Mouse (Mus musculus) limb, embryonic 11.5 days (tissue): ENCODE measurements around the gene Gm44502. TPM values are rescaled to one million over a fixed set of nuclear protein-coding genes. Genes with fewer than 3 reads are reported as not detected.
A peak's percentile ranks its signal among the peaks of the same experiment; 100 is the strongest.

Source experiments
- ATAC-seq: fragments of 200-750 bp; cut with Nextera tagmentation; 2 replicates; pipeline ENCODE4 v1.8.0; 2017; ENCODE audit warnings: low read depth; ENCODE audit not compliant: insufficient number of reproducible peaks, low FRiP score, low TSS enrichment
- DNase-seq: peaks from one replicate; pipeline ENCODE4 v3.0.0-alpha.2; 2015; ENCODE audit warnings: low spot score
- H3K27ac ChIP-seq: fragments of 300-500 bp; sonication (generic); replicated peaks from 2 replicates; pipeline ENCODE4 v1.5.1; 2014; ENCODE audit warnings: low read depth, mild to moderate bottlenecking, low read length
- H3K27me3 ChIP-seq: fragments of 300-500 bp; sonication (generic); 2 replicates; pipeline ENCODE4 v1.6.1; 2014; ENCODE audit warnings: mild to moderate bottlenecking, low read length, mixed read lengths; ENCODE audit not compliant: control insufficient read depth, insufficient read depth
- H3K36me3 ChIP-seq: fragments of 300-500 bp; sonication (generic); 2 replicates; pipeline ENCODE4 v1.6.1; 2014; ENCODE audit warnings: mild to moderate bottlenecking, low read length, moderate library complexity, mixed read lengths; ENCODE audit not compliant: control insufficient read depth, insufficient read depth
- H3K4me1 ChIP-seq: fragments of 300-500 bp; sonication (generic); 2 replicates; pipeline ENCODE4 v1.6.1; 2014; ENCODE audit warnings: low read length, mixed read lengths; ENCODE audit not compliant: control insufficient read depth, insufficient read depth
- H3K4me2 ChIP-seq: fragments of 300-500 bp; sonication (generic); 2 replicates; pipeline ENCODE4 v1.6.1; 2014; ENCODE audit warnings: low read depth, mild to moderate bottlenecking, moderate library complexity; ENCODE audit not compliant: severe bottlenecking
- H3K4me3 ChIP-seq: fragments of 300-500 bp; sonication (generic); 2 replicates; pipeline ENCODE4 v1.5.1; 2014; ENCODE audit warnings: low read depth, low read length
- H3K9ac ChIP-seq: fragments of 300-500 bp; sonication (generic); 2 replicates; pipeline ENCODE4 v1.6.1; 2014; ENCODE audit warnings: mild to moderate bottlenecking, low read length
- H3K9me3 ChIP-seq: fragments of 300-500 bp; sonication (generic); 2 replicates; pipeline ENCODE4 v1.6.1; 2016; ENCODE audit warnings: low read length; ENCODE audit not compliant: control insufficient read depth
- WGBS: fragments of 180-500 bp; shearing (Covaris S2); extraction: QIAGEN DNeasy Blood & Tissue Kit; methylation state at CpG from one replicate; pipeline ENCODE4 v1.1.7; 2014; 5-methylcytosine and 5-hydroxymethylcytosine counted together
- polyA plus RNA-seq: library from polyadenylated mRNA; unstranded; fragments of >200 nt; fragmentation: Nextera tagmentation; extraction: Ambion mirVana; gene quantifications from 2 replicates; pipeline ENCODE4 v1.2.1, GENCODE M21; 2014

Gm44502 gene
- polyA plus RNA-seq, 1 experiment from 2014 or later, result not detected

GRCm38 (mm10) chr15:89461321-89461720 lies 31.8 kb upstream of the Gm44502 start:
- no peaks in the 10 kb centered on the region for H3K36me3 ChIP-seq
- H3K27me3 ChIP-seq, result no peaks in the 10 kb centered on the region

GRCm38 (mm10) chr15:89460298-89460697 lies 30.8 kb upstream of the Gm44502 start:
- Histone ChIP-seq H3K27ac (no peak overlapping the region), H3K9ac (no peak overlapping the region), H3K4me1 (no peaks in the 10 kb centered on the region), H3K9me3 (no peaks in the 10 kb centered on the region), H3K27me3 (0 out of 2 replicates have a peak, but pooled peaks cover under 1% of the 10 kb centered on the region), H3K4me3 (no peak overlapping the region), H3K4me2 (no peak overlapping the region), H3K36me3 (no peaks in the 10 kb centered on the region)
- ATAC-seq, result no peak
- WGBS, result 68% methylated on average over 10 of the region's 10 CpGs
- DNase-seq, result no peak

More at GRCm38 (mm10) chr15:89461321-89461720, 31.8 kb upstream of the Gm44502 start:
- Histone ChIP-seq H3K4me3 (no peak overlapping the region), H3K4me1 (no peaks in the 10 kb centered on the region), H3K27ac (no peak overlapping the region), H3K9me3 (no peaks in the 10 kb centered on the region), H3K4me2 (no peak overlapping the region), H3K9ac (no peak overlapping the region)
- 85% methylated on average over 15 of the region's 15 CpGs for WGBS
- no peak for DNase-seq
- ATAC-seq, result no peak

- DNase-seq, result no peak
- no peak for ATAC-seq
- 85% methylated on average over 7 of the region's 7 CpGs for WGBS
- Histone ChIP-seq H3K4me1 (no peaks in the 10 kb centered on the region), H3K36me3 (no peaks in the 10 kb centered on the region), H3K4me3 (no peak overlapping the region), H3K4me2 (no peak overlapping the region), H3K9ac (no peak overlapping the region), H3K9me3 (no peaks in the 10 kb centered on the region), H3K27me3 (0 out of 2 replicates have a peak, but pooled peaks cover 2% of the 10 kb centered on the region), H3K27ac (no peak overlapping the region)
Observed at GRCm38 (mm10) chr15:89459821-89460220, 30.3 kb upstream of the Gm44502 start.

- DNase-seq (no peak), ATAC-seq (no peak)
- Histone ChIP-seq H3K4me1 (no peaks in the 10 kb centered on the region), H3K4me3 (no peak overlapping the region), H3K27me3 (peaks cover 3% of the 10 kb centered on the region), H3K9me3 (no peaks in the 10 kb centered on the region), H3K4me2 (no peak overlapping the region), H3K27ac (no peak overlapping the region), H3K9ac (no peak overlapping the region), H3K36me3 (no peaks in the 10 kb centered on the region)
- WGBS, result 92% methylated on average over 15 of the region's 15 CpGs
Observed at GRCm38 (mm10) chr15:89458942-89459341, 29.4 kb upstream of the Gm44502 start.

- Histone ChIP-seq H3K9ac (no peak overlapping the region), H3K36me3 (no peaks in the 10 kb centered on the region), H3K4me3 (no peak overlapping the region), H3K27ac (no peak overlapping the region), H3K27me3 (peaks cover 8% of the 10 kb centered on the region), H3K4me1 (0 out of 2 replicates have a peak, but pooled peaks cover 4% of the 10 kb centered on the region), H3K9me3 (no peaks in the 10 kb centered on the region), H3K4me2 (no peak overlapping the region)
- 78% methylated on average over 6 of the region's 6 CpGs for WGBS
- ATAC-seq, result no peak
- DNase-seq, result no peak
Observed at GRCm38 (mm10) chr15:89455642-89456041, 26.1 kb upstream of the Gm44502 start.

- Histone ChIP-seq H3K4me3 (no peak overlapping the region), H3K4me1 (0 out of 2 replicates have a peak, but pooled peaks cover 4% of the 10 kb centered on the region), H3K27me3 (peaks cover 8% of the 10 kb centered on the region), H3K9ac (no peak overlapping the region), H3K36me3 (no peaks in the 10 kb centered on the region), H3K9me3 (no peaks in the 10 kb centered on the region), H3K4me2 (no peak overlapping the region), H3K27ac (no peak overlapping the region)
- ATAC-seq (no peak), DNase-seq (no peak)
- 33% methylated on average over 4 of the region's 6 CpGs for WGBS
Observed at GRCm38 (mm10) chr15:89454857-89455256, 25.4 kb upstream of the Gm44502 start.

GRCm38 (mm10) chr15:89453865-89454478 lies 24.5 kb upstream of the Gm44502 start, which contains the start of gene Mapk8ip2:
Gene Mapk8ip2, plus strand, starts transcription at chr15:89453913.
- Histone ChIP-seq H3K27me3 (peaks cover 8% of the 10 kb centered on the region), H3K36me3 (no peaks in the 10 kb centered on the region), H3K4me1 (0 out of 2 replicates have a peak, but pooled peaks cover 4% of the 10 kb centered on the region), H3K4me3 (peak within 1 kb of the TSS; percentile 49), H3K9me3 (no peaks in the 10 kb centered on the region), H3K9ac (no peak within 1 kb of the TSS), H3K27ac (no peak within 1 kb of the TSS), H3K4me2 (peak within 1 kb of the TSS; percentile 88)
- under 1% methylated on average over 51 of the region's 53 CpGs for WGBS
- ATAC-seq (peak; percentile 40; the same call in 1 of the 2 replicates), DNase-seq (peak; percentile 39)

GRCm38 (mm10) chr15:89452906-89453864 lies 23.7 kb upstream of the Gm44502 start:
- Histone ChIP-seq H3K36me3 (no peaks in the 10 kb centered on the region), H3K4me3 (peak overlapping the region; percentile 49), H3K9me3 (no peaks in the 10 kb centered on the region), H3K4me2 (peak overlapping the region; percentile 88), H3K9ac (no peak overlapping the region), H3K4me1 (0 out of 2 replicates have a peak, but pooled peaks cover 4% of the 10 kb centered on the region), H3K27ac (no peak overlapping the region), H3K27me3 (peaks cover 8% of the 10 kb centered on the region)
- DNase-seq (peak; percentile 89), ATAC-seq (peak; percentile 69)
- 5% methylated on average over 24 of the region's 24 CpGs for WGBS
